Mouse (Mus musculus): ENCODE measurements at regions not wholly inside any gene's neighbourhood (a gene's known extent, or its start where the extent isn't known, plus 50 kb on each side); places are given as distances from the start of the nearest gene placed in this dataset.

DNA sequence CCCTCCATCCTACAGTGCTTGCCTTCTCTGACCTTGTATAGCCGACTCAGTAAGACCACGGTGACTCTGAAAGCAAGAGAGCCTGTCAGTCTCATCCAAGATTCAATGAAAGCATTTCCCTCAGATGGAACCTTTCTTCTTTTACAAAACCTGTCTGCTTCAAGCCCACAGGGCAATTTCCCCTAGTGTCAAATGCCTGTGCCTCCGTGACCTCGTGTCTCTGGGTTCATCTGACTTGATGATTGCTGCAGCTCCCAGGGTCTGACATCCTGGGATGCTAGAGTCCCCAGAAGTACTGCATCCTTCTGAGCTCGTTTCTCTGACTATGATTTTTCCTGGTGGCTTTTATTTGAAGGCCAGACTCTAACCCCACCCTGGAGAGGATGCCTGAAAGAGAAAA is 270.3 kb upstream of the Npvf start:
- TF ChIP-seq POLR2A (IDR thresholded peaks at IDR 0.05; ENCODE audit: control insufficient read depth, low read depth, low read length) (no peak), CTCF (IDR thresholded peaks at IDR 0.05; ENCODE audit: control insufficient read depth, insufficient read depth, insufficient replicate concordance, low read depth, low read length) (no peak)
